Mouse (Mus musculus) ovary, postnatal 10 days (tissue): ENCODE data around the gene Iqgap2.

Experiments used
- DNase-seq: peaks from one replicate; pipeline ENCODE4 v3.0.0; 2022; ENCODE audit warnings: low spot score

The Iqgap2 gene

GRCm38 (mm10) chr13:95583237-95584189 lies 308.2 kb downstream of the Iqgap2 start:
- no peak for DNase-seq

DNA sequence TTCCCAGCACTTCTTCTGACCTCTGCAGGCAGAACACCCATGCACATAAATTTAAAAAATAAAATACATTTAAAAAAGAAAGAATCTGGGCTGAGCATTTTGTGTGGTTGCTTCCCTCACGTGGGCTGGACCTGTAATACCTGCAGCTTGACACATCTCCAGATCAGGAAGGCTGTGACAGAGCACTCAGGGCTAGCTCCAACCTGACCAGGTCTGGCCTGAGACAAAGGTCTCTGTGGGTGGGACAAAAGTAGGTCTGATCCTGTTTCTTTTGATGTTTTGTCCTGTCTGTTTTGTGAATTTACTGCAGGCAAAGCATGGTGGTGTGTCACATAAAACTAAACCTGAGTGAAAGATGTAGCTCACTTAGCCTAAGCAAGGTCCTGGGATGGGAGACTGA lies 309.9 kb downstream of the Iqgap2 start:
- DNase-seq: no peak

DNA sequence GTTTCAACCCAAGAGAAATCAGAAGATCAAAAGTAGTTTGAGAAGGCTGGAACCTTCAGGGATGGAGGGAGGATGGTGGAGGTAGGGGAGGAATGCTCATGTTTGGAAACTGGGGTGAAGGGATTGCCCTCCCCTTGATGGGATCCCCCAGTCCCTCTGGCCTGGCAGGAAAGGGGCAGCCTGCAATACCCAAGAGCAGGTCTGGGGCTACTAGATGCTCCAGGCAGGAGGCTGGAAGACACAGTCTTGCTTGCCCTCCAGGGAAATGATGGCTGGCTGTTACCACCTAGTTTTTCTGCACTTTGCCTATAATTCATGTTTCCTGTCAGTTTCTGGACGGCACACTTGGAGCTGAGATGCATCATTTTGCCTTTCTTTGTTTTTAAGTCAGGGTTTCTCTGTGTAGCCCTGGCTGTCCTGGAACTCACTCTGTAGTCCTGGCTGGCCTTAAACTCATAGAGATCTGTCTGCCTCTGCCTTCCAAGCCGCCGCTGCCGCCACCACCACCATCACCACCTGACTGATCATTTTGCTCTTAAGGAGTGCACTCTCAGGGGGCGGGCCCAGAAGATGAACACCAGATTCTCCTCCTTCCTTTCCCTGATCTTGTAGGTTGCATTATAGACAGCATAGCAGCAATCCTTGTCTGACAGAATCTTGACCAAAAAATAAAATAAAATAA lies 313.6 kb downstream of the Iqgap2 start:
- no peak for DNase-seq
